Mouse (Mus musculus): ENCODE results near the gene Rasip1.

Rasip1 gene

DNA sequence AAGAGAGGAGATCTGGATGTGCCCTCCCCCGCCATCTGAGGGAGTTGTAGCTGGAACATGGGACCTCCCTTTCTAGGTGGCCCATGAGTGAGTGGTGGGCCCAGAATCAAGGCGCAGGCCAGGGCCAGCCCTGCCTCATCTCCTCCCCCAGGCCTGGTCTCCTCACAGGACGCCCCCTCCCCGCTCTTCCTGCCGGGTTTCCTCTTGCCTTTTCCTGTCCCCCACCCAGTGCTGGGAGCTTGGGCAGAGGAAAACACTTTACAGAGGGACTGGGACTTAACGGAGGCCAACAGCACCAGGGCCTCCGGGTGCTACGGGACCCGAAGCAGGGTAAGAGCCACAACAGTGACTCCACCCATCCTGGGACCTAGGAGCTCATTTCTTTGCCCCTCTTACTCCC, at the start of gene Rasip1:
TSS of gene Rasip1 (plus strand) at position 228 of the 400 bp plus-strand sequence.
- DNase-seq (ENCODE audit: low spot score), result no peak

DNA sequence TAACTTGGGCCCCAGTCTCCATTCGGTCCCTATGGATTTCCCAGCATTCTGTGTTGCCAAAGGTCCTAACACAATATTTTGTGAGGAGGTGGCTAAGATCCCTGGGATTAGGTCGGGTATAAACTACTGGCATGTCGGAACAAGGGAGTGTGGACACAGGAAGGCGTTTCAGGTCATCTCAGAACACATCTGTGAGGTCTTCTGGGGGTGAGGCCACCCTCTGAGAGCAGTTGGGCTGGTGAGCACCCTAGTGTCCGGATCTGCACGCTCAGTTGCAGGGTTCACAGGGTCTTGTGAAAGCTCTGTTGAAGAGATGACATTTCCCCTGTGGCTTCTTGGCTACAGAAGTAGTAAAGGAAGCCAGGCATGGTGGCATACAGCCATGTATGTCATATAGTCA, 41.4 kb upstream of the Rasip1 start:
- no peak for DNase-seq (ENCODE audit: low spot score)

DNA sequence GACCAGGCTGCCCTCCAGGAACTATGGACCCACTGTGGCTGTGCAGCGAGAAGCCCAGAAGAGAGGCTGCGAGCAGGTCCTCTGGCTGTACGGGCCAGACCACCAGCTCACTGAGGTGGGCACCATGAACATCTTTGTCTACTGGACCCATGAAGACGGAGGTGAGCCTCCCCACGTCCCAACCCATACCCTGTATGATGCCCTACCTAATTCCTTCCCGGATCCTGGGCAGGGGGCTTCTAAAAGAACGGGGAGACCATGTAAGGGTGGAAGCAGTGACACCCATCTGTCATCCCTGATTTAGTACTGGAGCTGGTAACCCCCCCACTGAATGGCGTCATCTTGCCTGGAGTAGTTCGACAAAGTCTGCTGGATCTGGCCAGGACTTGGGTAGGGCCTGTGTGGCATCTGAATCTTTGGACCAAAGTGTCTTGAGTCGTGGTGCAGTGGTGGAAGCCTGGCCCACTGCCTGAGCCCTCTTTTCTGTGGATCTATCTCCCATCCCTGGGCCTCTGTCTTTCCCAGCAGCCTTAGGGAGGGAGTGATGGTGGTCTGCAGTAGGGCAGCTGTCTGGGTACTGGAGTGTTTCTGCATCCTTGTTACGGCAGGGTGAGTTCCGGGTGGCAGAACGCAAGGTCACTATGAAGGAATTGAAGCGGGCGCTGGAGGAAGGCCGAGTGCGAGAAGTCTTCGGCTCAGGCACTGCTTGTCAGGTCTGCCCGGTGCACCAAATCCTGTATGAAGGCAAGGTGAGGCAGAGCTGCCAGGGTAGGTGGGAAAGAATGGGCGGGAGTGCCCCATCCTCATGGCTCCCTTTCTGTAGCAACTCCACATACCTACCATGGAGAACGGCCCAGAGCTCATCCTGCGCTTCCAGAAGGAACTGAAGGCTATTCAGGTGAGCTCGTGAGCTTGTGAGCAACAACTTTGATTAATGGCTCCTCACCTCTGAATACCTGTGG, 39.4 kb upstream of the Rasip1 start:
- DNase-seq (ENCODE audit: low spot score), result no peak

DNA sequence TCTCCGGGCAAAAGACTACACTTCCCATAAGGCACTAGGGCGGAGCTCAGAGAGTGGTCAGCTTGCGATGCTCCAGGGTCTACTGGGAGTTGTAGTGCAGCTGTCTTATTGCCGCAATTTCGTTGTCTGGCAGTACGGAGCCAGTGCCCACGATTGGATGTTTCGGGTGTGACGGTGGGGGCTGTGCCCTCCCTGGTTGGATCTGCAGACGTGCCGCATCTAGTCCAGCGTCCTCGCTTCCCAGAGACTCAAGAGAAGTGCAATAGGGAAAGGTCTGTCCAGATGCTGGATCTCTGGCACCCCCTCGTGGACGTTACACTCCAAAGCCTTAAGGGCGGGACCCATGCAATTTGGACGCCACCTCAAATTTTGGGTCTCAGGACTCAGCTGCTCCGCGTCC, 38.1 kb upstream of the Rasip1 start:
- DNase-seq (ENCODE audit: low spot score), result peak; percentile 94

DNA sequence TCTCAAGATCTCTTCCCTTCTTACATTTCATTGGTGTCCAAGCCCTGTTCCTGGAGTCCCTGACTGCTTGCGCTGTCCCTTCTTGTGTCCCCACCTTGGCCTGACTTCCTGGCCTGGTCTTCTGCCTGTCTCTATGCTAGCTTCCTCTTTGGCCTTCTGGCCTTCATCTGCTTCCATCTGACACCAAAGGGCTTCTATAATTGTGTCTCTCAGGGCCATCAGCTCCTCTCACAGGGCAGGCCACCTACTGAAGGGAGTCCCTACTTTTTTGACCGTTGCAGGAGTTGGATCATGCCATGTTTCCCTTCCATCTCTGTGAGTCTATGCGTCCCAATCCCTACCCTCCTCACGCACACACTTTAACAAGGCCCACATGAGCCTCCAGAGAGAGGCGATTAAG, 37.4 kb upstream of the Rasip1 start:
- no peak for DNase-seq (ENCODE audit: low spot score)

DNA sequence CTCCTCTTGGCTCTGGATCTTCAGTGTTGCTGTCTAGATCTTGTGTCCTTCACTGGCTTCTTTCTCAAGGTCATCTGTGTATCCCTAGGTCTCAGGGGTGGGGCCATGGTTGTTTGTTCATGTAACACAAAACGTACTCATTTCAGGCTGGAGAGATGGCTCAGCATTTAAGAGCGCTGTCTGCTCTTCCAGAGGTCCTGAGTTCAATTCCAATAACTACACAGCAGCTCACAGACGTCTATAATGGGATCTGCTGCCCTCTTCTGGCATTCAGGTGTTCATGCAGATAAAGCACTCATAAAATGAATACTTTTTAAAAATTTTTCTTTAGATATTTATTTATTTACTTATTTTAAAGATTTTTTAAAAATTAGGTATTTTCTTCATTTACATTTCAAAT, 36.4 kb upstream of the Rasip1 start:
- no peak for DNase-seq (ENCODE audit: low spot score)

- no peak for DNase-seq (ENCODE audit: low spot score)
Observed at GRCm38 (mm10) chr7:45591880-45592279, 35.4 kb upstream of the Rasip1 start.

DNA sequence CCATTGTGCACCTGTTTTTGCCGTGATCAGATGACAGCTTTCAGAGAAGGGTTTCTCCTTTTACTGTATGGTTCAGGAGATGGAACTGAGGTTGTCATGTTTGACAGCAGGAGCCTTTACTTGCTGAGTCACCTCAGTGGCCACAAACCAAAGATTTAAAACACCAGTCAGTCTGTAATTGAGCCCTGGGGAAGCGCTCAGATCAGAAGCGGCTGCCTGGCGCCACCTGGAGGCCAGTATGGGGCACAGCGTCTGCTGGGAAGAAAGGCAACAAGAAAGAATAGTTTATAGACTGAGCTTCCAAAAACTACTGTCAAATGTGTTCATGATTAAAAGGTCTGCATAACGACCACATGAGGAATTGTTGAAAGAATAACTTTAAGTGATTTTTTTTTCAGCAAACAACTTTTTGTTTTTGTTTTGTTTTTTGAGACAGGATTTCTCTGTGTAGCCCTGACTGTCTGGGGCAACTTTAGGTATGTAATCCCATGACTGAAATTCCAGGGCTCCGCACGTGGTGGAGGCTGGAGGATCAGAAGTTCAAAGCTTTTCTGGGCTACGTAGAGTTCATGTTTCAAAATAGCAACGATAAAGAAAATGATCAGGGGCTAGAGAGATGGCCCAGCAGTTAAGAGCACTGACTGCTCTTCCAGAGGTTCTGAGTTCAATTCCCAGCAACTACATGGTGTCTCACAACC, 34.0 kb upstream of the Rasip1 start:
- peak; percentile 73 for DNase-seq (ENCODE audit: low spot score)

DNA sequence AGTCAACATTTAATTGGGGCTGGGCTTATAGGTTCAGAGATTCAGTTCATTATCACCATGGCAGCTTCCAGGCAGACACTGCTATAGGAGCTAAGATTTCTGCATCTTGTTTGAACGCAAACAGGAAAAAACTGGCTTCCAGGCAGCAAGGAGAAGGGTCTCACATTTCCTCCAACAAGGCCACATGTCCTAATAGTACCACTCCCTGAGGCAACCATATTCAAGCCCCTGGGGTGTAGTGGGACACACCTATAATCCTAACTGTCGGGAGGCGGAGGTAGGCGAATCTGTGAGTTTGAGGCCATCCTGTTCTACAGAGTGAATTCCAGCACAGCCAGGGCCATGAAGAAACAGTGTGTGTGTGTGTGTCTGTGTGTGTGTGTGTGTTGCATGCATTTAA, 32.1 kb upstream of the Rasip1 start:
- DNase-seq (ENCODE audit: low spot score), result no peak

DNA sequence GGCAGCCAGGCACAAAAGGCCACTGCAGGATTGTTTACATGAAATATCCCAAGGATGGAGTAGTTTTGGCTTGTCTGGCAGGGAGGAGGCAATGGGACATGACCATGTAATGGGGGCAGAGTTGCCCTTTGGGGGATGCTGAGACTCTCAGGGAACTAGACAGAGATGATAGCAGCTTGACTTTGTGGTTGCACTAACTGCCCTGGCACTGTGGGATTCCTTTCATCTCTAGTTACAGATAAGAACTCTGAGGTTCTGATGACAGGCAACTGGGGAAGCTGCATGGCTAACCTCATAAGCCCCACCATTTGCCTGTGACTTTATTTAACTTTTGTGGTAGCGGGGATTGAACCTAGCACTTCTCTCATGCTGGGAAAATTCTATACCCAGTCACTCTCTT, 31.2 kb upstream of the Rasip1 start:
- DNase-seq (ENCODE audit: low spot score), result no peak

- no peak for DNase-seq (ENCODE audit: low spot score)
Observed at GRCm38 (mm10) chr7:45597013-45597412, 30.3 kb upstream of the Rasip1 start.

DNA sequence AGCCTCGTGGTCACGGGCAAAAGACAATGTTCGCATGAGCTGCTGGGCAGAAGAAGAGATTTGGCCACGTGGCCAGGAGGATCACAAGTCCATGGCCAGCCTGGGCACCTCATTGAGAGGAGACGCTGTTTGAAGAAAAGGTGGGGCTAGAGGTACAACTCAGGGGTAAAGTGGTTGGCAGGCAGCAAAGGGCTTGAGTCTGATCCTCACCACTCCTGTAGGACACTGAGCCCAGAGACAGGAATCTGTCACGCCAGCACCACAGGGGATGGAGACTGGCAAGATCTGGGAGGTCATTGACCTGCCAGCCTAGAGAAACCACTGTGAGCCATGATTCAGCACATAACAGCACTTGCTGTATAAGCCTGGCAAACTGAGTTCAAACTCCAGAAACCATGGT, 29.8 kb upstream of the Rasip1 start:
- DNase-seq (ENCODE audit: low spot score), result no peak

DNA sequence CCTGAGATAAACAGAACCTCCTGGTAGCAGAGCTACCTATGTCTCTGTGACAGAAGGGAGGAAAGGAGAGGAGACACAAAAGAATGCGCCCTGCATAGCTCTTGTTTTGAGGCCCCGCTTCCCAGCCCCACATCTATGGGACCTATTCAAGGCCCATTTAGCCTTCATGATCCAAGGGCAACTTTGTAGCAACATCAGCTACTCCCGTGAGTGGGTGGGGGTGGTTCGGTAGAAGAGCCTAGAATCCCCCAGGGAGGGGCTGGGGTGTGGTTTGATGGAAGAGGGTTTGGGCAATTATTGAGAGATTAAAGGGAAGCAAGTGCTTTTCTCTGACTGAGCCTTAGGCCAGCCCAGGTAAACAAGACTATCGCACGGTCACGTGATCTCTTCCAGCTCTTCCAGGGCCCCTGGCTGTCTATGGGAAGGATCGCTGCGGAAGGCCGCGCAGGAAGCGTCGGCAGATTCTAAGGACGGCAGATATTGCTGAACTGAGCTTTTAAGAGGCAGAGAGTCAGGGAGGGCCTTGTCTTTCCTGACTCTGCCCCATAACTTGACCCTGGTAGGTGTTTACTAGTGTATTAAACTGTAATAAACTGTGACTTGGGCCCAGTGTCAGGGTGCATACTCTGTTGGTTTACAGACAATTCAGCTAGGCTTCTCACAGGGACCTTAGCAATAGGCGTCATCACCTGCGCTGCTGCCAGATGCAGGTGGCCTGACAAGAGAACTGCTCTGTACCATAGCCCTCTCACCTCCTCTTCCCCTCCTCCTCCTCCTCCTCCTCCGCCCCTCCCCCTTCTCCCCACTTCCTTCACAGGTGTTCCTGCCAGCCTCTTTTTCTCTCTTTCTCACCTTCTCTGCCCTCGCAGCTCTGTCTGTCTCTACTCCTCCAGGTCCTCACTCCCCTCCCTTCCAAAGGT, 28.1 kb upstream of the Rasip1 start:
- no peak for DNase-seq (ENCODE audit: low spot score)

GRCm38 (mm10) chr7:45605704-45606289, 21.5 kb upstream of the Rasip1 start:
- no peak for DNase-seq (ENCODE audit: low spot score)

DNA sequence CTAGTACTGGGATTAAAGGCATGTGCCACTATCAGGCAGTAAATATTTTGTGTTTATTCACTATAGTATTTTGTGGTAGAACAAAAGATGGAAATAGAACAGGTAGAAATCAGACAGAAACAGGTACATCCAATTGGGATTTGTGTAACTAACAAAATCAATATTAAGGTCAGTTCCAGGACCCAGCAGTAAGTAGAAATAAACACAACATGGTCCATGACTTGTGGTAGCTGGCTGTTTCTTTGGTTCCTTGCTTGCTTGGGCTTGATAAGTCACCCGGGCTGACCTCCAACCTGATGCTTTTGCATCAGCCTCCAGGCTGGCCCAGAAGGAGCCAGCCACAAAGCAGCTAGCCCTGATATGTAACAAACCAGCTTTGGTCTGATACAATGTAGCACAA, 17.8 kb upstream of the Rasip1 start:
- DNase-seq (ENCODE audit: low spot score), result no peak

- DNase-seq (ENCODE audit: low spot score), result no peak
Observed at GRCm38 (mm10) chr7:45616277-45616676, 11.0 kb upstream of the Rasip1 start.

GRCm38 (mm10) chr7:45617042-45617695, 10.1 kb upstream of the Rasip1 start, which contains the start of gene Fut1:
TSS of gene Fut1 (plus strand) at chr7:45617289.
- DNase-seq (ENCODE audit: low spot score), result peak; percentile 43

DNA sequence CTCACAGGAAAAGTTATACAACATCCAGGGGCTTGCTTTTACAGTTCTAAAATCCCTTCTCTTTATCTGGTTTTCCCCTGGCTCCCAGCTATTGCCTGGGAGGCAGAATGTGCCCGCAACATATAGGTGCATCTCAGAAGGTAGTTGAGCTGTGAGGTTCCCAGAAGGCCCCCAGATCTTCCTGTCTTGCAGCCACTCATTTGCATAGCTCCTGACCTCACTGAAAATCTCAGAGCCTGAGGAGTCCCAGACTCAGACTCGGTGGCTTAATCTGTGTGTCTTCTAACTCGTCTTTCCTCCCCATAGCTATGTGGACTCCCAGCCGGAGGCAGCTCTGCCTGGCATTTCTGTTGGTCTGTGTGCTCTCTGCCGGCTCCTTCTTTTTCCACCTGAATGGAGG, 9.0 kb upstream of the Rasip1 start:
- DNase-seq (ENCODE audit: low spot score), result no peak

- DNase-seq (ENCODE audit: low spot score), result no peak
Observed at GRCm38 (mm10) chr7:45619592-45619991, 7.7 kb upstream of the Rasip1 start.

- DNase-seq (ENCODE audit: low spot score), result no peak
Observed at GRCm38 (mm10) chr7:45621443-45621842, 5.8 kb upstream of the Rasip1 start, which contains the start of gene Izumo1. TSS of gene Izumo1 (plus strand) at chr7:45621811.

- DNase-seq (ENCODE audit: low spot score), result no peak
Observed at GRCm38 (mm10) chr7:45623507-45623906, 3.8 kb upstream of the Rasip1 start.
